Mouse (Mus musculus) lung, embryonic 16.5 days (tissue): ENCODE results near the gene Rgma. TPM values are rescaled to one million over a fixed set of nuclear protein-coding genes. Genes with fewer than 3 reads are reported as not detected.

Source experiments
- ATAC-seq: fragments of 200-750 bp; cut with Nextera tagmentation; 2 replicates; pipeline ENCODE4 v1.8.0; 2017; ENCODE audit warnings: low read depth, mild to moderate bottlenecking, moderate library complexity
- H3K27ac ChIP-seq: fragments of 300-500 bp; sonication (generic); 2 replicates; pipeline ENCODE4 v1.5.1; 2014; ENCODE audit warnings: mild to moderate bottlenecking, control low read depth, low read length
- H3K27me3 ChIP-seq: fragments of 300-500 bp; sonication (generic); 2 replicates; pipeline ENCODE4 v1.6.1; 2014; ENCODE audit warnings: low read depth, low read length, mixed read lengths; ENCODE audit not compliant: control insufficient read depth, insufficient read depth
- H3K36me3 ChIP-seq: fragments of 300-500 bp; sonication (generic); 2 replicates; pipeline ENCODE4 v1.6.1; 2014; ENCODE audit warnings: low read length; ENCODE audit not compliant: control insufficient read depth, insufficient read depth
- H3K4me1 ChIP-seq: fragments of 300-500 bp; sonication (generic); replicated peaks from 2 replicates; pipeline ENCODE4 v1.6.1; 2014; ENCODE audit warnings: low read length, mixed read lengths; ENCODE audit not compliant: control insufficient read depth, insufficient read depth
- H3K4me2 ChIP-seq: fragments of 300-500 bp; sonication (generic); 2 replicates; pipeline ENCODE4 v1.6.1; 2014; ENCODE audit warnings: low read depth, low read length, control low read depth
- H3K4me3 ChIP-seq: fragments of 300-500 bp; sonication (generic); 2 replicates; pipeline ENCODE4 v1.5.1; 2014; ENCODE audit warnings: mild to moderate bottlenecking, low read length, control low read depth
- H3K9ac ChIP-seq: fragments of 300-500 bp; sonication (generic); 2 replicates; pipeline ENCODE4 v1.6.1; 2014; ENCODE audit warnings: low read length, control low read depth
- H3K9me3 ChIP-seq: fragments of 300-500 bp; sonication (generic); 2 replicates; pipeline ENCODE4 v1.6.1; 2016; ENCODE audit warnings: low read length; ENCODE audit not compliant: control insufficient read depth
- WGBS: fragments of 180-500 bp; shearing (Covaris S2); extraction: QIAGEN DNeasy Blood & Tissue Kit; methylation state at CpG from one replicate; pipeline ENCODE4 v1.1.7; 2014; 5-methylcytosine and 5-hydroxymethylcytosine counted together
- polyA plus RNA-seq: library from polyadenylated mRNA; unstranded; fragments of >200 nt; fragmentation: Nextera tagmentation; extraction: Ambion mirVana; gene quantifications from 2 replicates; pipeline ENCODE4 v1.2.1, GENCODE M21; 2015

Gene Rgma
- polyA plus RNA-seq, 1 experiment from 2014 or later = 10.5 TPM

DNA sequence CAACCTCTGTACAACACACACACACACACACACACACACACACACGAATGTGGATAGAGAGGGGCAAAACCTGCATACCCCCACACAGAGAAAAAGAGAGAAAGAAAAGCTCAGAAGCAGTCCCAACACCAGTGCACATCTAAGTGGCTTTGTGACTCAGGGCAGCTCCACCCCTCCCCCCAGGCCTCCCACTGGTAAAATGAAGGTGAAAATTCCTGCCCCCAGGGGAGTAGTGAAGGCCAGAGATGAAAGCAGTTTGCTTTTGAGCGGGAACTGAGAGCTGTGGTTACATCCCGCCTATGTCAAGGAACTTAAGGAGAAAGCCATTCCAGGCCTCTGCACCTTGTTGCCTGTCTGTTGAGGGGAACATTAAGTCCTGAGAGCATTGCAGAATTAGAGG, 28.2 kb downstream of the Rgma start:
- 36% methylated on average over 3 of the region's 3 CpGs for WGBS
- Histone ChIP-seq H3K36me3 (peaks cover 12% of the 10 kb centered on the region), H3K4me2 (no peak overlapping the region), H3K9me3 (no peaks in the 10 kb centered on the region), H3K9ac (no peak overlapping the region), H3K27me3 (no peaks in the 10 kb centered on the region), H3K4me1 (peaks cover 25% of the 10 kb centered on the region), H3K27ac (no peak overlapping the region), H3K4me3 (no peak overlapping the region)
- no peak for ATAC-seq

GRCm38 (mm10) chr7:73405550-73405949, 30.2 kb downstream of the Rgma start:
- H3K9me3 ChIP-seq = no peaks in the 10 kb centered on the region
- H3K27ac ChIP-seq = no peak overlapping the region
- 95% methylated on average over 11 of the region's 11 CpGs for WGBS
- H3K36me3 ChIP-seq = peaks cover 19% of the 10 kb centered on the region
- H3K4me2 ChIP-seq = no peak overlapping the region
- no peak overlapping the region for H3K4me3 ChIP-seq
- no peaks in the 10 kb centered on the region for H3K27me3 ChIP-seq
- H3K4me1 ChIP-seq = peaks cover 6% of the 10 kb centered on the region
- ATAC-seq = no peak
- no peak overlapping the region for H3K9ac ChIP-seq

GRCm38 (mm10) chr7:73411523-73411922, 36.2 kb downstream of the Rgma start:
- 51% methylated on average over 7 of the region's 7 CpGs for WGBS
- no peaks in the 10 kb centered on the region for H3K9me3 ChIP-seq
- peaks cover 12% of the 10 kb centered on the region for H3K36me3 ChIP-seq

DNA sequence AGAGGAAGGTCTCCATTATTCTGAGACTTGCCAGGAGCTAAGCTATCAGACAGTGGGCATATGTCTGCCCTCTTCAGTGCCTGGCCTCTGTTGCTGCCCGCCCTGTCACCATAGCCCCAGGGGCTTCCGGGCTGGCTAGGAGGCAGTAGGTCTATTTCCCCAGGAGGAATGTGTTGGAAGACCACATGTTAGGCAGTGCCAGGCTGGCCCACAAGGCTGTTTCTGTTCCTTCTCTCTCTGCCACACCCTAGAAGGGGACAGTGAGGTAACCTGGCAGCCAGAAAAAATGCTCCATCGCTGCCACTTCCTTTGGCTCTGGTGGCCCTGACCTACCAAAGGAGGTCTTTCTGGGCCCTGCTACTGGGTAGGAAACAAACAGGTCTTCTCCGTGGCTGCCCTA, 36.7 kb downstream of the Rgma start:
- peaks cover 12% of the 10 kb centered on the region for H3K36me3 ChIP-seq
- H3K9ac ChIP-seq = no peak overlapping the region
- peak overlapping the region; percentile 38 for H3K27ac ChIP-seq
- 81% methylated on average over 4 of the region's 4 CpGs for WGBS
- H3K9me3 ChIP-seq = no peaks in the 10 kb centered on the region
- H3K27me3 ChIP-seq = no peaks in the 10 kb centered on the region
- peaks cover 14% of the 10 kb centered on the region for H3K4me1 ChIP-seq
- H3K4me3 ChIP-seq = no peak overlapping the region
- ATAC-seq = no peak
- no peak overlapping the region for H3K4me2 ChIP-seq

More at GRCm38 (mm10) chr7:73411523-73411922, 36.2 kb downstream of the Rgma start:
- Histone ChIP-seq H3K27ac (no peak overlapping the region), H3K27me3 (no peaks in the 10 kb centered on the region), H3K4me1 (peaks cover 14% of the 10 kb centered on the region), H3K9ac (no peak overlapping the region), H3K4me3 (no peak overlapping the region), H3K4me2 (no peak overlapping the region)
- peak; percentile 34; the same call in 1 of the 2 replicates for ATAC-seq

GRCm38 (mm10) chr7:73412419-73412818, 37.1 kb downstream of the Rgma start:
- Histone ChIP-seq H3K4me2 (no peak overlapping the region), H3K4me1 (peaks cover 14% of the 10 kb centered on the region), H3K27ac (peak overlapping the region; percentile 38), H3K9me3 (no peaks in the 10 kb centered on the region), H3K36me3 (peaks cover 16% of the 10 kb centered on the region), H3K27me3 (no peaks in the 10 kb centered on the region), H3K4me3 (no peak overlapping the region), H3K9ac (no peak overlapping the region)
- WGBS = 70% methylated on average over 7 of the region's 7 CpGs
- ATAC-seq = peak; percentile 27

- WGBS = 58% methylated on average over 14 of the region's 14 CpGs
- Histone ChIP-seq H3K27ac (no peak overlapping the region), H3K27me3 (no peaks in the 10 kb centered on the region), H3K4me2 (no peak overlapping the region), H3K9ac (no peak overlapping the region), H3K36me3 (peaks cover 26% of the 10 kb centered on the region), H3K9me3 (no peaks in the 10 kb centered on the region), H3K4me3 (no peak overlapping the region), H3K4me1 (peaks cover 14% of the 10 kb centered on the region)
- no peak for ATAC-seq
Observed at GRCm38 (mm10) chr7:73414192-73414591, 38.9 kb downstream of the Rgma start.

DNA sequence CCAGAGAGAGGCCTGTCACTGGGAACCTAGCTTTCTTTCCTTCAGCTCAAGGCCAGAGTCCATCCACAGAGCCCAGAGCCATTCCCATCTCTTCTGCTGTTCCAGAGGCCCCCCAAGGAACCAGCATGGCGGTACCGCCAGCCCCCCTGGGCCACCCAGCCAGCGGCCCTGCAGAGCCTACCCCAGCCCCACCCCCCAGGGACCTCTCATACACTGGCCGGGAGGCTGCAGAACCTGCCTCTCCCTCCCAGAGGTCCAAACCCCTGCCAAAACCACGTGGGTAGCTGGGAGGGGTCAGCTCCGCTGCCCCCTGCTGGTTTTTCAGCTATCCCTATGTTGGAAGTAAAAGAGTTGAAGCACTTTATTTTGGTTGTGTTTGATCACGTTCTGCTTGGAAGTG, 44.1 kb downstream of the Rgma start:
- ATAC-seq = 0 out of 2 replicates have a peak, but pooled peaks have one; percentile 9
- Histone ChIP-seq H3K27ac (no peak overlapping the region), H3K4me3 (no peak overlapping the region), H3K9me3 (no peaks in the 10 kb centered on the region), H3K9ac (no peak overlapping the region), H3K27me3 (no peaks in the 10 kb centered on the region), H3K36me3 (peaks cover 16% of the 10 kb centered on the region), H3K4me2 (no peak overlapping the region), H3K4me1 (peaks cover 16% of the 10 kb centered on the region)
- WGBS = 38% methylated on average over 7 of the region's 7 CpGs

GRCm38 (mm10) chr7:73420827-73421226, 45.5 kb downstream of the Rgma start:
- no peak overlapping the region for H3K4me2 ChIP-seq
- H3K9me3 ChIP-seq = no peaks in the 10 kb centered on the region
- H3K9ac ChIP-seq = no peak overlapping the region
- no peak for ATAC-seq
- peaks cover 16% of the 10 kb centered on the region for H3K36me3 ChIP-seq
- no peak overlapping the region for H3K4me3 ChIP-seq
- 57% methylated on average over 5 of the region's 5 CpGs for WGBS
- no peak overlapping the region for H3K27ac ChIP-seq
- peaks cover 16% of the 10 kb centered on the region for H3K4me1 ChIP-seq
- H3K27me3 ChIP-seq = no peaks in the 10 kb centered on the region

DNA sequence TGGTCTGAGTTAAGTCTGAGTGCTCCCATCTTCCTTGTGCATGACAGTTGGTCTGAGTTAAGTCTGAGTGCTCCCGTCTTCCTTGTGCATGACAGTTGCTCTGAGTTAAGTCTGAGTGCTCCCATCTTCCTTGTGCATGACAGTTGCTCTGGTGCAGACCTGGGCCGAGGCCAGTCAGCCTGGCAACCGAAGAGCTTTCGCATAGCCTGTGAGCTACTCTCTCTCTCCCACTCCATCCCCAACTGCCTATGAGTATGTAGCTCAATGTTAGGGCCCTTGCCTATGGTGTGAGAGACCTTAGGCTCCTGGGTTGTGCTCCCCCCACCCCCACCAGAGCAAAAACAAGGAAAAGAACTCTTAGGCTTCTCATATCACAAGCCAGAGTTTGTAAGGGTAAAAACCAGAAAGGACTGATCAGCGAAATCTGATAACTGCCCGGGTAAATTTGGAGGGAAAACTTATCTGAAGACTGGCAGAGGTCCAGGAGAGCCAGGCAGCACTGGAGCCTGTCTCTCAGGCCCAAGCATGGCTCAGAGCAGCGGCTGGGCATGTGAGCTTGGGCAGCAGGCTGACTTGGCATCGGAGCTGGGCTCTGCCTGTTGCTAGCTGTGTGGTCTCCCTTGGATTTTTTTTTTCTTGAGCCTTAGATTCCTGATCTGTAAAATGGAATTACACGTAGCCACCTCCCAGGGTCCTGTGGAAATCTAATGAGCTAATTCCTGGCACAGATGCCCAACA, 46.1 kb downstream of the Rgma start:
- Histone ChIP-seq H3K36me3 (peaks cover 18% of the 10 kb centered on the region), H3K4me2 (no peak overlapping the region), H3K9me3 (no peaks in the 10 kb centered on the region), H3K4me1 (peaks cover 16% of the 10 kb centered on the region), H3K27me3 (no peaks in the 10 kb centered on the region), H3K27ac (no peak overlapping the region), H3K9ac (no peak overlapping the region), H3K4me3 (no peak overlapping the region)
- 40% methylated on average over 9 of the region's 9 CpGs for whole genome bisulfite sequencing
- no peak for ATAC-seq
